Mouse (Mus musculus): ENCODE measurements around the gene Prr5.
A peak's percentile ranks its signal among the peaks of the same experiment; 100 is the strongest.

Gene Prr5

DNA sequence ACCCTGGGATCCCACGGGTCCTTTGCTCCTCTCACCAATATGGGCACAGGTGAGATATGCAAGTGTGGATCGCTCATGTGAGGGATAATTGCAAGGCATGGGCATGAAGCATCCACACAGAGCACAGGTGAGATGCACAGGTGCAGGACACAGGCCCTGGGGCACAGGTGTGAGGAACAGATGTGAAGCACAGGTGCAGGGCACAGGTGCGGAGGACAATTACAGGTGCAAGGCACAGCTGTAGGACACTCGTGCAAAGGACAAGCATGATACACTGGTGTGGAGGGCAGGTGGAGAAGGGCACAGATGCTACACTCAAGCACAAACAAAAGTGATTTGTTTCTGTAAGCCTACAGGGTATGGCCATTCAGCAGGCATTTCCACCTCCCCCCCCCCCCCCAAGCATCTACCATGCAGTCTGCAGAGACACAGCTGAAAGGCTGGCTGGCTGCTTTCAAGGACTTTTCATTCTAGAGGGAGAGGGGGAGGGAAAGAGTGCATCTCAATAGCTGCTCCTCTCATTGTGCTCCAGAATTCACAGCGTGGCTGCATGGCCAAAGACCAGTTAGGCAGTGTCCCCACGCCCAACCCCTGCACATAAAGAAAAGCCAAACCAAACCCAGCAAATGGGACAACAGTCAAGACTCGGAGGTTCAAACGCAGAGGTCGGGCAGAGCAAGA lies 11.9 kb upstream of the Prr5 start:
- DNase-seq (ENCODE audit: low spot score), result no peak

DNA sequence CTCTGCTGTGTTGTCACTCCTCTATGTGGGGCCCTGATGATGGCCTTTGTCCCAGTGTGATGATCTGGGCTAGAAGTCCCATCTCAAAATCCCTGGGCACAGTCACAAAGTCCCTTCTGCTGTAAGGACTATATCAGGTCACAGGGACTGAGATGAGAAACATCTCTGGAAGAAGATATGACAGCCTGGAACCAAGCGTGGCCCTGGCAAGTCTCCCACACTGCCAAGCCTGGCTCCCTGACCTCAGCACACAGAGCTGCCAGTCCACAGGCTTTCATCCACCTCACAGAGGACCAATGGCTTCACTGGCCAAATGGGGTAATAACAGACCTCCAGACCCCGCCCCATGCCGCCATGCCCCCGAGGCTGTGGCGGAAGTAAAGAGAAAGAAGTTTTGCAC lies 10.8 kb upstream of the Prr5 start:
- peak; percentile 53 for DNase-seq (ENCODE audit: low spot score)

DNA sequence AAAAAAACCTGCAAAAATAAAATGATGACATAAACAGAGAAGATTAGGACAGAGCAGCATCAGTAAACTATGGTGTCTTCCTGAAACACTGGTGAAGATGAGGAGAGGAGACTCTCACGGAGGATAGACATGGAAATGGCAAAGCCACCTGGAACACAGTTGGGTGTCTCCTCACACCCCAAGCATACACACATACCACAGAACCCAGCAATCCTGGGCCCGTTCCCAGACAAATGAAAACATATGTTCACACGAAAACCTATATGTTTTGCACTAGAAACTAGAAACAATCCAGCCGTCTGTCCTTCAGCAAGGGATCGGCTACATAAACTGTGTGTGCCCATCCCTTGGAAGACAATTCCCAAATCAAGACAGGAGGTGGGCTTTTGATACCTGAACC lies 9.6 kb upstream of the Prr5 start:
- no peak for DNase-seq (ENCODE audit: low spot score)

- DNase-seq (ENCODE audit: low spot score), result no peak
These were observed 8.1 kb upstream of the Prr5 start for GRCm38 (mm10) chr15:84661274-84661673.

DNA sequence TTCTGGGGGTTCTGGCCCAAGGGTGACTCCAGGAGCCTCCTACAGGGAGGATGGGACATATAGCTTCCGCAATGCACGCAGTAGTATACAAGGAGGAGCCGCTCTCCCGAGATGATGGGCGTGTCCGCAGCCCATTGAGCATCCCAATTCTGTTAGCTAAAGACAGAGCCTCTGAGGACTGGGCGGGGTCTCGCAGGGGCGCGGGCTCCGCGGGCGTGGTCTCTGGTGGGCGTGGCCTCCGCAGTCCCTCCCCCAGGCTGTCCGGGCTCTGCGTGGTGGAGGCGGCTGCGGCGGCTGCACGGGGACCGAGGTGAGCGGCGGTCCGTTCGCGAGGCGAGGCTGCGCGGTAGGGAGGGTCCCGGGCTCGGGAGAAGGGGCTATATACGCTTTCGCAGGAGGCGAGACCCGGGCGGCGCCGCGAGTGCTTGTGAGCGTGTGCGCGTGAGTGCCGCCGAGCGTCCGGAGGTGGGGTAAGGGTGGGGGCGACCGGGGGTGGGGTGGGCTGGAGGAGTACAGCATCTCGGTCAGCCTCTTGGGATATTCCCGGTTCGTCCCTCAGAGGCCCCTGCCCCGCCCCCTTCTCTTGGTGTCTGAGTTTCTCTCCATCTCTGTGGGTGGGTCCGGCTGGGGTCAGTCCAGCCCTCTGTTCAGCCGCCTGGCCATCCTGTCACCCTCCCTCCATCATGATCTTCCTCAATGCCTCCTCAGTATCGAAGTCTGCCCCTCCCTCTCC lies 6.3 kb upstream of the Prr5 start:
- DNase-seq (ENCODE audit: low spot score), result peak; percentile 35

DNA sequence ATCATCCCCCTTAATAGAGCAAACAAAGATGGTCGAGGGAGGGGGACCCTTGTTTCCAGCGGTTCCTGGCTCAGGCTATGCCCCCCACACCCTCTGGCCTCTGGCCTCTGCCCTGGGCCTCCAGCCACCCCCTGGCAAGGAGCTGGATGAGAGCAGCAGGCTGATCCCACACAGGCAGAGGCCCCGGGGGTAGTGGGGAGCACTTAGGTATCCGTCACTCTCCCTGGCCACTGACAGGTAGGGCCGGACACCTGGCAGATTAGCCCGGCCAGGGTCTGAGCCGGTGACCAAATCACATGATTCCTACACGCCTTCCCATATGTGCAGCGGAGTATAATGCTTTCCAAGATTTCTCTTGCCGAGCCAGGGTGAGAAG lies 5.7 kb upstream of the Prr5 start:
- no peak for DNase-seq (ENCODE audit: low spot score)

GRCm38 (mm10) chr15:84664542-84665460 lies 4.6 kb upstream of the Prr5 start:
- no peak for DNase-seq (ENCODE audit: low spot score)

- no peak for DNase-seq (ENCODE audit: low spot score)
These were observed 3.8 kb upstream of the Prr5 start for GRCm38 (mm10) chr15:84665662-84666061.

DNA sequence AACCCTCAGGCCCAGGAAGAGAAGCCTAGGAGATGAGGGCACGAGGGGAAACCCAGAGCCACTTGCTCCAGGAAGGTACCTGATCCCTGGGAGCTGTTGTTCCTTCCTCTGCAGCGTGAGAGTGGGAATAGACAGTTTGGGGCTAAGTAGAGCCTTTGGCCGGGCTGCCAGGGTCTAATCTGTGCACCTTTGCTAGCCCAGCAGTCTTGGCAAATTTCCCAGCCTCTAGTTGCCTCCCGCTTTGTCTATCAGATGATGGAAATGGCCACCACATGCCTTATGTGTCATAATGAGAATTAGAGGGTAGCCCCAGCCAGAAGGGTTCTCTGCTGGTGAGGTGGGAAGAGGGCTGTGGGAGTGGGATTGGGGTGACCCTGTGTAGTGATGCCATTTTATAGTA lies 3.4 kb upstream of the Prr5 start:
- DNase-seq (ENCODE audit: low spot score), result no peak

- no peak for DNase-seq (ENCODE audit: low spot score)
These were observed 1.8 kb upstream of the Prr5 start for GRCm38 (mm10) chr15:84667601-84668000.

DNA sequence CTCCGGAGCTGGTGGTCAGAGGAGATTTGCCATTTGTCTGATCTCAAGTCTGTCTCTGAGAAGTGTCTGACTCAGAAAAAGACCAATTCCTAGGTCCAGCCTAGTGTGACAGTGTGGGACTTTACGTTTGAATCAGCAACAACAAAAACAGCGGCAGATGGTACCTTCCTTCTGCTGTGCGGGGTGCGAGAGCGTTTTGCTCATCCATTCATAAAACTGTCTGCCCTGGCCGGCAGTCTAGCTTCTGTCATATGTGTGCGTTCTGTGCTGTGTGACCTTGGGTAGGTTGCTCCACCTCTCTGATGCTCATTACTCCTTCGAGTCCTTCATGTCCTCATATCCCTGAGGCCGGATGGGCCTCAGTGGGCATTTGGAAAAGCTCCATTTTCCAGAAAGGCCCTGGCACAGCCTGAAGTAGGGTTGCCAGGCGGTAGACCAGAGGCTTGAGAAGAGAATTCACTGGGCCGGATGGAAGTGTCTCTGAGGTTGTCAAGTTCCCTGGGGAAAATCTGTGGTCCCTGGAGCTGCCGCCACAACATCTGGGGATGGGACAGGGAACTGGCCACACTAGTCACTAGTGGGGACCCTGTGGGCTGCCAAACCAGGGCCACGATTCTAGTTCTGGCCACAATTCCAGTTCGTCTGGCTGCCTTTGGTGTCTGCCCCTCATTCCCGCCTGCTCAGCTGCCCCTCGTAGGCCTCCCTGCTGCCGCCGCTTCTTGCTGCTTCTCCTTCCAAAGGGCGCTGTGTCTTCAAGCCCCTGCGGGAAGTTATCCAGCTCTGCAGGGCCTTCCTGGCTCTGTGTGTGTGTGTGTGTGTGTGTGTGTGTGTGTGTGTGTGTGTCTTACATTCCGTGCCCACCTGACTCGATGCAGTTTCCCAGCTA lies 594 bp downstream of the Prr5 start:
- no peak for DNase-seq (ENCODE audit: low spot score)

DNA sequence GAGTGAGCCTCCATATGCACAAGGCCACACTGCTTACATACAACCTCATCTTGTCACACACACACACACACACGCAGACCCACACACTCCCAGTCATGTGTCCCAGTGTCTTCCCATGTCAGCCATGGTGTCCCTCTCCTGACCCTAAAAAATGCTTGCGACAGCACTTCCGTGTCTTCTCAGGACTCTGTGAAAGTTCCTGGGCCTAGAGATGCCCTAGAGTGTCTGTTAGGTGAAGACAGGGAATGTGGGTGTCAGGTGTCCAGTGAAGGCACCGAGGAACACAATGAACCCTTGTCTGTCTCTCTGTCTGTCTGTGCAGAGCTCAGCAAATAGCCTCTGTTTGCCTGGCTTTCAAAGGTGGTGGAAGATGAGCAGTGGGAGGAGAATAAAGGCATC lies 1.2 kb downstream of the Prr5 start:
- DNase-seq (ENCODE audit: low spot score), result no peak

DNA sequence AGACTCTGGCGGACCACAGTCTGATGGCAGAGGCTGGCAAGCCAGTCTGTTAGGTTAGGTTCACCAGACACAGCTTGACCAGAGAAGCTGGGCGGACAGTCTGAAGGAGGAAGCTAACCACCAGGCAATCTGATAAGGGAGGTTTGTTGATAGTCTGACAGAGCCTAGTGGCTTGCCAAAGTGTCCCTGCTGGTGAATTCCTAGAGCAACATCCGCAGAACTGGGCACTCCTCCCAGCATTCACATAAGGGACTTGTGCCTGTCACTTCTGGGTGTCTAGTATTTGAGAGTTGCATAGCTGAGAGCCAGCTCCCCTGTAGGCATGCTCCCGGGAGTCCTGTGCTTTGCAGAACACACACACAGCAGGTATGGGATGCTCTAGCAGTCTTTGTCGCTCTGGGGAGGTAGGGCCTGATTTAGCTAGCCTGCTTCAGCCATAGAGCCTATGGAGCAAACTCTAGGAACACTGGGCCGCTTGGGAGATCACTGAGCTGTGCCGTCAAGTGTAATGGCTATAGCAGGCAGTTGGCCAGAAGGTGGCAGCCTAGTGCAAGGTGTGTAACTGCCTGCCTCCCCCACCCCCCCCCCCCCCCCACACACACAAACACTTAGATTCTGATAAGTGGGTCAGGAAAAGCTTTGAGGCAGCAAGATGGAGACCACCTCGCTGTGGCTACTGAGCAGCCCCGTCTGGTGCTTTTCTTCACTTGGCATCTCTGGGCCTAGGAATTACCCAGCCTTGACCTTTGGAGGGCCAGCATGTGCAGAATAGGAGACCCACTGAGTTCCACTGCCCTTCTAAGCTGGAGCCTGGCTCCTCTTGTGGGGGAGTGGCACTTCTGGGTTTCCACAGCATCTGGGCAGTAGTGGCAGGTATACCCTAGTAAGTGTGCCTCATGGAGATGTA lies 2.2 kb downstream of the Prr5 start:
- peak; percentile 80 for DNase-seq (ENCODE audit: low spot score)

GRCm38 (mm10) chr15:84672308-84672615 lies 2.8 kb downstream of the Prr5 start:
- DNase-seq (ENCODE audit: low spot score), result no peak

DNA sequence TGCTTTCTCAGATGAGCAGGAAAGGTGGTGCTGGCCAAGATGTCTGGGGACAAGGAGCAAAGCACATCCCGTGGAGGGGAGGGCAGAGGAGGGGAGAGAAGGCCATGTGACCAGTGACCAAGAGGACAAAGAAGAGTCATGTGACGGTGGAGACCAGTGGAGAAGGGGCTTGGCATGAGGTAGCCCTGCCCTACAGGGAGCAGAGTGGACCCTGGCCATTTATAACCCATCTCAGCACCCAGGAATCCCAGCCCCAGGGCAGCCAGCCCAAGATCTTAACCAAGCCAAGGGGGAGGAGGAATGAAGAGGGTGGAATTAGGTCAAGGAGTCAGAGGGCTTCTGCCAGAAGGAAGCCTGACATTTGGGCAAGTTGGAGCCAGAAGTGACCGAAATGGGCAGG lies 3.2 kb downstream of the Prr5 start:
- DNase-seq (ENCODE audit: low spot score), result peak; percentile 97

GRCm38 (mm10) chr15:84674329-84675067 lies 5.1 kb downstream of the Prr5 start:
- DNase-seq (ENCODE audit: low spot score), result no peak

GRCm38 (mm10) chr15:84675317-84675716 lies 5.9 kb downstream of the Prr5 start:
- DNase-seq (ENCODE audit: low spot score), result no peak

GRCm38 (mm10) chr15:84677943-84678342 lies 8.5 kb downstream of the Prr5 start:
- no peak for DNase-seq (ENCODE audit: low spot score)

DNA sequence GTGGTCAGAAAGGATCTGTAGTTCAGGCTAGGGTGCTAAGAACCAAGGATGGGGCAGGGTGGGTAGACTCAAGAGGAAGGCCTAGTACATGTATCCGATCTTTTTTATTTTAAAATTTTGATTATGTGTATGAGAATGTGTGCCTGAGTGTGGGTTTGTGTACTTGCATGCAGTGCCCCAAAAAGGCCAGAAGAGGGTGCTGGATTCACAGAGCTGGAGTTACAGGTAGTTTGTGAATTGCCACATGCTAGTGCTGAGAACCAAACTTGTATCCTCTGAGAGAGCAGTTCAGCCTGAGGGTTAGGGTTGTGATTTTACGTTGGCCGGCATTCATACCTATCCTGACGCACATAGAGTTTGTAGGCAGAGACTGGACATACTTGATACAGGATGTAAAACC lies 9.7 kb downstream of the Prr5 start:
- no peak for DNase-seq (ENCODE audit: low spot score)

DNA sequence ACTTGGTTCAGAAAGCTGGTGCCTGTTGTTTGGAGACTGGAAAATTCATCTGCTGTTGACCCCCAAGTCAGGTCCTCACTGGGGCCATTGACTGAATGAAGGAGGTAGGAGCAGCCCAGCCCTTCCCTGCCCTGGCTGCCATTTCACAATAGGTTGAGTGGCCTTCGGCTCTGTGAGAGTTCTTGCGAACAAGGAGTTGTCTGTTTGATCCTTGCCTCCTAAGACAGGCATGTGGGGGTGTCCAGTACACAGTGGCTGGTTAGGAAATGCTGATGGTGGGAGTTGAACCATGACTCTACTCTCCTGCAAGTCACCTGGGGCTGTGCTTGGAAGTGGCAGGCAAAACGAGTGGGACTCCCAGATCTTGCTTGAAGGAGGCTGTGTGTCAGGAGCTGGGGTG lies 10.4 kb downstream of the Prr5 start:
- no peak for DNase-seq (ENCODE audit: low spot score)
